Mouse (Mus musculus) embryonic facial prominence, embryonic 11.5 days (tissue): ENCODE data around the gene Hdac1. TPM values are rescaled to one million over a fixed set of nuclear protein-coding genes. Genes with fewer than 3 reads are reported as not detected.

Source experiments
- ATAC-seq: fragments of 200-750 bp; cut with Nextera tagmentation; replicated peaks from 2 replicates; pipeline ENCODE4 v1.8.0; 2017; ENCODE audit warnings: low read depth; ENCODE audit not compliant: insufficient number of reproducible peaks, low FRiP score, low TSS enrichment
- DNase-seq: peaks from one replicate; pipeline ENCODE4 v3.0.0-alpha.2; 2015; ENCODE audit warnings: low spot score
- H3K27ac ChIP-seq: fragments of 300-500 bp; sonication (generic); replicated peaks from 2 replicates; pipeline ENCODE4 v1.5.1; 2014; ENCODE audit warnings: mild to moderate bottlenecking, low read depth, low read length, control low read depth
- H3K27me3 ChIP-seq: fragments of 300-500 bp; sonication (generic); 2 replicates; pipeline ENCODE4 v1.6.1; 2014; ENCODE audit warnings: mild to moderate bottlenecking, low read length, moderate library complexity, mixed read lengths; ENCODE audit not compliant: control insufficient read depth, insufficient read depth
- H3K36me3 ChIP-seq: fragments of 300-500 bp; sonication (generic); replicated peaks from 2 replicates; pipeline ENCODE4 v1.6.1; 2014; ENCODE audit warnings: low read depth, mild to moderate bottlenecking, low read length, moderate library complexity, mixed read lengths; ENCODE audit not compliant: control insufficient read depth, insufficient read depth
- H3K4me1 ChIP-seq: fragments of 300-500 bp; sonication (generic); 2 replicates; pipeline ENCODE4 v1.6.1; 2014; ENCODE audit warnings: low read length, mixed read lengths; ENCODE audit not compliant: control insufficient read depth, insufficient read depth
- H3K4me2 ChIP-seq: fragments of 300-500 bp; sonication (generic); 2 replicates; pipeline ENCODE4 v1.6.1; 2014; ENCODE audit warnings: low read depth, mild to moderate bottlenecking, control low read depth, low read length, moderate library complexity
- H3K4me3 ChIP-seq: fragments of 300-500 bp; sonication (generic); 2 replicates; pipeline ENCODE4 v1.5.1; 2014; ENCODE audit warnings: low read depth, low read length, control low read depth
- H3K9ac ChIP-seq: fragments of 300-500 bp; sonication (generic); replicated peaks from 2 replicates; pipeline ENCODE4 v1.6.1; 2014; ENCODE audit warnings: mild to moderate bottlenecking, control low read depth, low read length
- H3K9me3 ChIP-seq: fragments of 300-500 bp; sonication (generic); replicated peaks from 2 replicates; pipeline ENCODE4 v1.6.1; 2016; ENCODE audit warnings: mild to moderate bottlenecking, low read length, inconsistent platforms, mixed read lengths; ENCODE audit not compliant: control insufficient read depth
- WGBS: fragments of 180-500 bp; shearing (Covaris S2); extraction: QIAGEN DNeasy Blood & Tissue Kit; methylation state at CpG from one replicate; pipeline ENCODE4 v1.1.7; 2014; 5-methylcytosine and 5-hydroxymethylcytosine counted together
- polyA plus RNA-seq: library from polyadenylated mRNA; unstranded; fragments of >200 nt; fragmentation: Nextera tagmentation; extraction: Ambion mirVana; gene quantifications from 2 replicates; pipeline ENCODE4 v1.2.1, GENCODE M21; 2014

Hdac1 gene
- polyA plus RNA-seq, 1 experiment from 2014 or later = 271 TPM

DNA sequence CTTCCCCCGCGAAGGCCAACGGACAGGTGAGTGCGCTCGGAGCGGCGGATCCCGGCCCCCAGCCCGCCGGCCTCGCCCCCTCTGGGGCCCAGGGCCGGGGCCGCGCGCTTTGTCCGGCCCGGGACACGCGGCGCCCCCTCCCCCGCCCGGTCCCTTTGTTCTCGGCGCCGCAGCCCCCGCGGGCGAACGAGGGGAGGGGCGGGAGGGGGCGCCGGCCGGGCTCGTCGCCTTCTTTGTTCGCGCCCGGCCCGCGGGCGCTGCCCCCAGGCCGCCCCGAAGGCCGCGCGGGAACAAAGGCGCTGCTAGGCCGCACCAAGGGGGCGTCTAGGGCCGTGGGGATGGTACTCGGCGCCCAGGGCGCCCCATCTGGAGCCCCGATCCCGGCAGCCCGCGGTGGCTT is 28.6 kb downstream of the Hdac1 start:
- Histone ChIP-seq H3K9me3 (no peaks in the 10 kb centered on the region), H3K4me2 (peak overlapping the region; percentile 58), H3K9ac (peak overlapping the region; percentile 100), H3K36me3 (peaks cover 8% of the 10 kb centered on the region), H3K27me3 (no peaks in the 10 kb centered on the region), H3K4me1 (no peaks in the 10 kb centered on the region; the same call in 1 of the 2 replicates), H3K27ac (peak overlapping the region; percentile 98), H3K4me3 (peak overlapping the region; percentile 100)
- 0% methylated on average over 32 of the region's 57 CpGs for WGBS
- DNase-seq (peak; percentile 41), ATAC-seq (peak; percentile 12)

GRCm38 (mm10) chr4:129513086-129513767 is 29.3 kb downstream of the Hdac1 start, which contains the start of gene Marcksl1:
Gene Marcksl1, plus strand, starts transcription at chr4:129513581.
- Histone ChIP-seq H3K9ac (peak within 1 kb of the TSS; percentile 100), H3K4me2 (peak within 1 kb of the TSS; percentile 58), H3K36me3 (peaks cover 8% of the 10 kb centered on the region), H3K9me3 (no peaks in the 10 kb centered on the region), H3K4me3 (peak within 1 kb of the TSS; percentile 100), H3K4me1 (no peaks in the 10 kb centered on the region; the same call in 1 of the 2 replicates), H3K27ac (peak within 1 kb of the TSS; percentile 98), H3K27me3 (no peaks in the 10 kb centered on the region)
- ATAC-seq (peak; percentile 82), DNase-seq (peak; percentile 94)
- WGBS = 4% methylated on average over 47 of the region's 47 CpGs

DNA sequence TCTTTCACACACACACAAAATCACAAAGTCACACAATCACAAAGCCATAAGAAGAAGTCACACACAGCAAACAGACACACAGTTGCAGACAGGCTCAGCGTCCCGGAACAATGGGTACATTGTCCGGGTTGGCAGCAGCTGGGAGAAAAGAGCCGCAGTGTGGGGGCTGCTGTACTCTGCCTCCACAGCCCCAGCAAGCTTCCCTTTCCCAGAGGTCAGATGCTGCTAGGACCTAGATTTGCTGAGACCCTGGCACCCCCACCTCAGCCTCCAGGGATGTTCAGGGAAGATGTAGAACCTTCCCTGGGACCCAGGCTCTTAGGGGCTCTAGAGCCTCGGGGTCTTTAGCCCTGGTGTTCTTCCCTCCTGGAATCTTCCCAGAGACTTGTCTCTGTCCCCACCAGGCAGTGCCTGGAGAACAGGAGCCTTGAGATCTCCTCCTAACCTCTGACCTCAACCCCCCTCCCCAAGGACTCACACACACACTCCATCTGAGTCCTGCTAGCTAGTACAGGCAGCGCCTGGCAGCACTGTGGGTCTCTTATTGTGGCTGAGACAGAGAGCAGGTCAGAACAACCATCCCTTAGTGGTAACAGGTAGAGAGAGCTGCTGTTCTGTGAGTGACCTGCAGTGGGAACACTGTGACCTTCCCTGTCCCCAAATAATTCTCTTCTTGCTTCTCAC is 31.0 kb downstream of the Hdac1 start:
- no peak for DNase-seq
- H3K4me1 ChIP-seq = no peaks in the 10 kb centered on the region; the same call in 1 of the 2 replicates
- H3K27ac ChIP-seq = no peak overlapping the region
- no peaks in the 10 kb centered on the region for H3K9me3 ChIP-seq
- ATAC-seq = no peak
- H3K27me3 ChIP-seq = no peaks in the 10 kb centered on the region
- no peak overlapping the region for H3K9ac ChIP-seq
- H3K4me3 ChIP-seq = no peak overlapping the region
- no peak overlapping the region for H3K4me2 ChIP-seq
- 18% methylated on average over 6 of the region's 6 CpGs for WGBS
- H3K36me3 ChIP-seq = peaks cover 1% of the 10 kb centered on the region

DNA sequence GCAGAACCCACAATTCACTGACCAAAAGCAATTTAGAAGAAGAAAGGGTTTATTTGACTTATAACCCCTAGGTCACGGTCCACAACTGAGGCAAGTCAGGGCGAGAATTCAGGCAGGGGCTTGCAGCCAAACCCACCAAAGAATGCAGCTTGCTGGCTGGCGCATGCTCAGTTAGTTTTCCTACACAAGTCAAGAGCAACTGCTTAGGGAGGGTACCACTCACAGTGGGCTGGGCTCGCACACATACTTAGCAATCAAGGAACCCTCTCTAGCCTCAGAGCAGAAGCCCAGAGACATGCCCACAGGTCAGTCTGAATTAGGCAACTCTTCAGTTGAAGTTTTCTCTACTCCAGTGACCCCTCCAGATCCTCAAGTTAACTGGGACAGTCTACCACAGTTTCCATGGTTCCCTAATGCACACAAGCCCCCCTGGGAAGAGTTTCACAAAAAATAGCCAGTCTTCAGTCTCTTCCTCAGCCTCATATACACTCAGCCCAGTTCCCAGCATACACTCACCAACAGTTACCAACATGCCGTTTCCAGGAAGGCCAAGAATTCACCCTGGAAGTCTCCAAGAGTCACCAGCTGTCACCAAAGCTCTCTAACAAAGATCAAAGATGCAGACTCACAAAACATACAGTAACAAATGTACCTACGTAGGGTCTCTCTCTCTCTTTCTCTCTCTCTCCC is 31.6 kb downstream of the Hdac1 start:
- H3K27me3 ChIP-seq = no peaks in the 10 kb centered on the region
- no peak overlapping the region for H3K4me3 ChIP-seq
- H3K9ac ChIP-seq = no peak overlapping the region
- H3K4me2 ChIP-seq = no peak overlapping the region
- no peak overlapping the region for H3K27ac ChIP-seq
- H3K4me1 ChIP-seq = no peaks in the 10 kb centered on the region; the same call in 1 of the 2 replicates
- DNase-seq (no peak), ATAC-seq (no peak)
- H3K36me3 ChIP-seq = no peaks in the 10 kb centered on the region
- H3K9me3 ChIP-seq = no peaks in the 10 kb centered on the region
- WGBS = 33% methylated on average over 6 of the region's 6 CpGs

DNA sequence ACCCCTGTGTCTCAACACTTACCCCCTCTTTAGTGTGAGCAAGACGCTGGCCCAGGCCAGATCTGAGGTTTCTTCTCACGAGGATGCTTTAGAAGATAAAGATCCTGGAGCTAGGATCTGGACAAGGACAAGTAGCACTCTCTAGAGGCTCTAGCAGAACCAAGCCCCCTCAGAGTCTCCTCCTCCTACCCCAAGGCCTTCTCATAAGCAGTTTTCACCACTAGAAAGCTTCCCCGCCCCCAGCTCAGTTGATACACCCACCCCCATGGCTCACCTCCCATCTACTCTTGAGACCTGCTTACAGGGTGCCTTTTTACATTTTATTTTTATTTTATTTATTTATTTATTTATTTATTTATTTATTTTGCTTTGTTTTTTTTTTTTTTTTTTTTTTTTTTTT is 32.9 kb downstream of the Hdac1 start:
- 63% methylated on average over 3 of the region's 3 CpGs for WGBS
- Histone ChIP-seq H3K9me3 (no peaks in the 10 kb centered on the region), H3K4me2 (no peak overlapping the region), H3K27me3 (no peaks in the 10 kb centered on the region), H3K9ac (no peak overlapping the region), H3K4me3 (no peak overlapping the region), H3K36me3 (no peaks in the 10 kb centered on the region), H3K27ac (no peak overlapping the region), H3K4me1 (no peaks in the 10 kb centered on the region; the same call in 1 of the 2 replicates)
- ATAC-seq (no peak), DNase-seq (no peak)

DNA sequence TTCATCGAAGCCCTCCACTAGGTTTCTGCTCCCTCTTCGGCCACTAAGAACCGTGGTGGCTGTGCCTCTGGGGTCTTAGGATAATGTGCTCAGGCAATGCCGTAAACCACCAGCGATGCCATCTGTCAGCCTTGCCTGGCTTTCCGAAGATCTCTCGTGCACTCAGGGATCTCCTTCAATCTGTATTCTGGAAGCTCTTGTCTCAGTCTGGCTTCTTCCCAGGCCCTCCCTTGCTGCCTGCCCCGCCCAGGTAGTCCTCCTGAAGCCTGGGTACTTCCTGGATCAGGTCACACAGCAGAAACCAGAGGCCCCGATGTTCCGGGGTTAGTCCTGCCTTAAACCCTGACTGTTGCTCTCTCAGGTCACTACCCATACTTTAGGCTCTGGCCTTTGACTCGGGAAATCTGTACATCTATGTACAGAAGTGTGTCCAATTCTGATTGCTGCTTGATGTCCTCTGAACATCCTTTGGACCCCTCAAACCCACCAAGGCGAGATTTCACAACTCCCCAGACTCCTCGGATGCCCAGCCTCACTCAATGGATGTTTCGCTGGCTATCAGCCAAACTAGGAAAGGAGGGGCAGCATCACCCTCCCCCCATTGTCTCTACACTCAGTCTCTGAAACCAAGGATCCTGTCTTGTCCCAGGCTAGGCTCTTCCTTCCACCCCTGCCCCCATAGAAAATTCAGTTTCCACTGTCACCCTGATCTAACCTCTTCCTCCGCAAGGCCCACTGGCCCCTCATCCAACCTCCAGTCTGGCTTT is 33.5 kb downstream of the Hdac1 start:
- Histone ChIP-seq H3K4me1 (no peaks in the 10 kb centered on the region; the same call in 1 of the 2 replicates), H3K4me3 (no peak overlapping the region), H3K27me3 (no peaks in the 10 kb centered on the region), H3K9ac (no peak overlapping the region), H3K4me2 (no peak overlapping the region), H3K9me3 (no peaks in the 10 kb centered on the region), H3K36me3 (no peaks in the 10 kb centered on the region), H3K27ac (no peak overlapping the region)
- ATAC-seq = no peak
- DNase-seq = no peak
- WGBS = 70% methylated on average over 15 of the region's 15 CpGs

DNA sequence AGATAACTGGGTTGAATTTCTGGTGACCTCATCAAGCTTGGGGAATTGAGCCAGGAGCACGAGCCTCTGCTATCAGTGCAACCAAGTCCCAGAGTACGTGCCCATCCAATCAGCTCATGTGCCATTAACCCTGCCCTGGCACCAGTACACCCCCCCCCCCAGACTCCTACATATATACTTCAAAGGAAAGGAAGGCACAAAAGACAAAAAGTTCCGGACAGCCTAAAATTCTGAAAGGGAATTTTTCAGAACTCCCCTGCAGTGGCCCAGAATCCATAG is 34.3 kb downstream of the Hdac1 start:
- Histone ChIP-seq H3K4me1 (no peaks in the 10 kb centered on the region; the same call in 1 of the 2 replicates), H3K27ac (no peak overlapping the region), H3K36me3 (no peaks in the 10 kb centered on the region), H3K9me3 (no peaks in the 10 kb centered on the region), H3K27me3 (no peaks in the 10 kb centered on the region), H3K4me2 (no peak overlapping the region), H3K4me3 (no peak overlapping the region), H3K9ac (no peak overlapping the region)
- ATAC-seq (no peak), DNase-seq (no peak)
- whole genome bisulfite sequencing = 75% methylated on average over 3 of the region's 3 CpGs
